Mouse (Mus musculus): ENCODE data around the gene Lipo4. TPM values are rescaled to one million over a fixed set of nuclear protein-coding genes. Genes with fewer than 3 reads are reported as not detected.
"Not testable (repeated sequence)": the region's sequence is repeated elsewhere in the genome, so short reads cannot be mapped to it uniquely, and the experiment has no call there.

Lipo4 gene
- polyA plus RNA-seq (2016; fragmentation: Nextera tagmentation; extraction: Ambion mirVana): not detected in 2 replicates

DNA sequence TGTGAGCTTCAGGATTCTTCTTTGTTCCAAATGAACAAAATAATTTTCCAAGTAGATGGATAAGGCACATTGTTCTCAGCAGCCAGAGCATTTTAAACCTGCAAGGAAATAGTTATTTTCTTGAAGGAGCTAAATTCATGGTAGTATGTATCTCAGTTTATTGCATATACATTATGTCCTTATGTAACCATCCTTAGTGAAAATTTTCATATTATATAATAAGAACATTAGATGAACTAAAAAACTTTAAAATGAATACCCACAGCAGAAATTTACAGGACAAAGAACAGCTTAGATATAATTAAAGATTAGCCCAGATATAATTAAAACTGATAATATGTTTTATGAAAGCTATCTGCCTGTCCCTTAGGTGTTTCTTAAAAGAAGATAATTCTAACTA is at the start of gene Lipo4:
Lipo4 (minus strand) TSS at position 101 of the 400 bp plus-strand sequence.
- H3K4me3 ChIP-seq: no peak within 1 kb of the TSS
- no peak within 1 kb of the TSS for H3K4me2 ChIP-seq (replicated peaks)
- H3K4me1 ChIP-seq: no peaks in the 10 kb centered on the region
- H3K27me3 ChIP-seq (replicated peaks): no peaks in the 10 kb centered on the region
- no peak within 1 kb of the TSS for H3K9ac ChIP-seq
- H3K27ac ChIP-seq: no peak within 1 kb of the TSS
- H3K36me3 ChIP-seq: no peaks in the 10 kb centered on the region
- ATAC-seq (ENCODE audit: low FRiP score, low read depth): no peak
- no peaks in the 10 kb centered on the region for H3K9me3 ChIP-seq

DNA sequence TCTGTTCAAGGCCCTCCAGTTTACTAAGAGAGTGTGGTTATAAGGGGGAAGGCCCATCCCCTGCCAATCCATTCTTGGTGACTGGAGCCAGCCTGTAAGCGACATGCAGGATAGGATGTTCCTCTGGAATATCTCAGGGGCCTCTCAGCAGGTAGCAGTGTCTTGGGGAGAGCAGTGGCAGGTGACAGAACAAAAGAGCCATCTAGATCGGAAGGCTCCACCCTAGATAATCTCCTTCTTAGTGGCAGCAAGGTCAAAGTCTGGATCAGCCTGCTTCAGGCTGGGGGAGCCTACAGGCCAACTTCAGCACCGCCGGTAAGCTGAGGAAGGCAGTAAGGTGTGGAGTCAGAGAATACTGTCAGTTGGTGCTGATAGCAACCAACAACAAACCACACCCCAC is 61.2 kb downstream of the Lipo4 start:
- 43% methylated on average over 4 of the region's 4 CpGs for WGBS
- not testable (repeated sequence) for H3K9me3 ChIP-seq; H3K27ac ChIP-seq; H3K4me2 ChIP-seq (replicated peaks); H3K4me3 ChIP-seq; H3K36me3 ChIP-seq; H3K27me3 ChIP-seq (replicated peaks); H3K9ac ChIP-seq; H3K4me1 ChIP-seq; ATAC-seq (ENCODE audit: low FRiP score, low read depth)

DNA sequence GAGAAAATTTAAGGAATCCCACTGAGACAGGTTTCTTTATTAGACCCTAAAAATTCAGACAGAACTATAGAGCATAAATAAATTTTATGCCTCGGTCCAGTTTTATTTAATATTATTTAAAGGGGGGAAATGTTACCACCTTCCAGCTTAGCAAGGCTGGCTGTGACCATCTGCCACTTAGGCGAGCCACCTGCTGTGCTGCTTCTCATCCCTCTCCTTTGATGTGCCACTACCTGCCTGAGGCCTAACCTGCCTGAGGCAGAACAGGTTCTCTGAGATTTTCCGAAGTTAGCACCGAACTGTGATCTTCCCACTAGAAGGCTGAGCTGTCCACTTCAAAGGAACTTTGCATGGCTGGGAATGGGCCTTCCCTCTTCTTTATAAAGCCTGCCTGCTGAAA is 63.9 kb downstream of the Lipo4 start:
- Histone ChIP-seq H3K4me3 (no peak overlapping the region), H3K4me1 (no peaks in the 10 kb centered on the region), H3K9ac (no peak overlapping the region), H3K9me3 (peaks cover 2% of the 10 kb centered on the region; the same call in 1 of the 2 replicates), H3K4me2 (replicated peaks) (no peak overlapping the region), H3K27ac (no peak overlapping the region), H3K27me3 (replicated peaks) (no peaks in the 10 kb centered on the region), H3K36me3 (no peaks in the 10 kb centered on the region)
- 77% methylated on average over 4 of the region's 4 CpGs for WGBS
- no peak for ATAC-seq (ENCODE audit: low FRiP score, low read depth)

Other genes with a start within 250 kb of the Lipo4 start
- gene Rnls, start 125.5 kb downstream of the Lipo4 start, polyA plus RNA-seq (2016; fragmentation: Nextera tagmentation; extraction: Ambion mirVana): 8.2 and 8.7 TPM in 2 replicates
- not detected in 2 replicates for gene Gm8978, start 107.5 kb upstream of the Lipo4 start, polyA plus RNA-seq (2016; fragmentation: Nextera tagmentation; extraction: Ambion mirVana)
- gene Lipo2, start 233.6 kb upstream of the Lipo4 start, polyA plus RNA-seq (2016; fragmentation: Nextera tagmentation; extraction: Ambion mirVana): 0.22 and 0.55 TPM in 2 replicates
- 13.1 and 15.8 TPM in 2 replicates for gene Lipo3, start 244.2 kb upstream of the Lipo4 start, polyA plus RNA-seq (2016; fragmentation: Nextera tagmentation; extraction: Ambion mirVana)